Mouse (Mus musculus) induced T-regulatory cell, adult 2 months (primary cell): ENCODE data around the gene Asb6.
A peak's percentile ranks its signal among the peaks of the same experiment; 100 is the strongest.

Source experiments
- DNase-seq: peaks from one replicate; pipeline ENCODE4 v3.0.0-alpha.2; 2012; ENCODE audit warnings: low read depth

The Asb6 gene

DNA sequence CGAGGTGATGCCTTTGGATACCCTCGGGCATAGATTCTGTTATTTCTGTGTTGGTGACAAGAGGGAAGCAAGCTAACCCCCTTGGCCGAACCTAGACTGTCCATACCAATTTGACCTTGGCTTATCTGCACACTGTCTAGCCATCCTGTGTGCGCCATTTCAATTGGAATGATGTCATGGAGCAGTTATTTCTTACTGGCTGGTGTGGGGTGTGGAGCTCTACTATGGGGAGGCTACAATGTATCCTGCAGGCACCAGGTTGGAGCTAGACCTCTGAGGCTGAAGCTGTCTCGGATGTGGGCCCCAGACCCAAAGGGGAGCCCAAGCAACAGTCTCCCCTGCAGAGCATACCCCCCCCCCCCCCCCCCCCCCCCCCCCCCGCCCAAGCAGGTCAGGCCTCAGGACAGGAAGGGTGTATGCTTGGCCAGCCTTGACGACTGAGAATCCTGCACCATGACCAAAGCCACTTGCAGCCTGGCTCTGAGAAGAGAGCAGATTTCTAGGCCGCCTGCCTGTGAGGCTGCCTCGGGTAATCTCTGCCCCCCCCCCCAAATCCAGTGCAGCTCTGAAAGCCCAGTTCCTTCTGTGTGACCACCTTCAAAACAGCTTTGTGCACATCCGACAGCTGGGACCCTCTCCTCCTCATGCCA is 4.4 kb upstream of the Asb6 start, which contains the start of gene Prrx2:
Gene Prrx2, plus strand, starts transcription at position 600 of the 650 bp plus-strand sequence.
- DNase-seq, result no peak

DNA sequence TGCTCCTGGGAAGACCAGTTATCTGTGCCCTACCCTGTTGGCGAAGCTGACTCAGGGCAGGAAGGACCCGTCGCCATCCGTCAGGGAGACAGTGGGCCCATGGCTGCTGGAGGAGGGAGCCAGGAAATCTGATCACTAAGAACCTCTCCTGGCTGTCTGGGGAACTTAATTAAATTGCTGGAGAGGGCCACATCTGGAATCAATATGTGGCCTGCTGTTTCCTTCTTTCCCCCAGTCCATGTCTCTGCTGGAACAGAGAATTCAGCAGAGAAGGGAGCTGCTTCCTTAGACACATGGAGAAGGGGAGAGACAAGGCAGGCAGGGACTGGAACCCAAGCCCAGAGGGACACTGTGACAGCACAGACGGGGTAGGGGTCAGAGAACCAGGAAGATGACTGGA is 3.5 kb upstream of the Asb6 start:
- DNase-seq, result no peak

DNA sequence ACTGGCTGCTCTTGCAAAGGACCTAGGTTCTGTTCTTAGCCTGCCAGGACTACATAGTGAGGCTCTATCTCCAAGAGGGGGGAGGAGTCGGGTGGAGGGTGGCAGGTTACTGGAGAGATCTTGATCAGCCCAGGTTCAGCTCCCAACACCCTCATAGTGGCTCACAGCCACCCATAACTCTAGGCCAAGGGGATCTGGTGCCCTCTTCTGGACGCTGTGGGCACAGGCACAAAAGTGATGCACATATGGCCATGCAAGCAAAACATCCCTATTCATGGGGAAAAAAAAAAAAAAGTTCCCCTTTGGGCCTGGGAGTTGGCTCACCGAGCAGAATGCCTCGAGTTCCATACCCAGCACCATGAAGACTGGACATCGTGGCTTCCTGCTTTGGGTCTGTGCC is 818 bp downstream of the Asb6 start:
- DNase-seq, result peak; percentile 82

DNA sequence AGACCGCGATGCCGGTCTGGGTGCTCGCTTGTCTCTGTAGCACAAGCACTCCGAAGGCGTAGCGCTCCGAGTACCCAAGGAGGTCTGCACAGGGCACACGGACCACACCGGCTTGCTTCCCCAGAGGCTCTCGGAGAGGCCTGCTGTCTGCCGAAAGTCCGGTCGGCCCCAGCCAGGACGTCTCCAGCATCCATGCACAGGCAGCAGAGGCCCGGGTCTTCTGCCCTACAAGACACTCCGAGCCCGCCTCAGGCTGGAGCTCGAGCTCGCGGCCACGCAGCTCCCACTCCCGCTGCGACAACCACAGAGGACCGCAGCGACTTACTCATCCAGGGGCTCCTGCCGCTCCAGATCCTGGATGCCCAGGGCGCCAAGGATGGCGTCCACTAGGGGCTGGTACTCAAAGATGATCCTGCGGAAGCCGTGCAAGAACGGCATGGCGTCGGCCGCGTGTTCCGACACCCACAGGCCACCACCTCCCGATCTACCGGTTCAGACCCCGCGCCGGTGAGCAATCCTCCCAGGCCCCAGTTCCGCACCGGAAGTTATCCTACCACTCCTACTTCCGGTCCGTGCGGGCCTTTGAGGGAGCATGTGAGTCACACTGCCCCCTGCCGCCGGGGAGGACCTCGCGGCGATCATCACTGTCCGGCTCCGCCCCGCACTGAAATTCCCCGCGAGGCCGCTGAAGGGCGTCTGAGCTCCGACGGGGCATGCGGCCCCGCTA is 2.2 kb downstream of the Asb6 start:
- DNase-seq, result peak; percentile 98

DNA sequence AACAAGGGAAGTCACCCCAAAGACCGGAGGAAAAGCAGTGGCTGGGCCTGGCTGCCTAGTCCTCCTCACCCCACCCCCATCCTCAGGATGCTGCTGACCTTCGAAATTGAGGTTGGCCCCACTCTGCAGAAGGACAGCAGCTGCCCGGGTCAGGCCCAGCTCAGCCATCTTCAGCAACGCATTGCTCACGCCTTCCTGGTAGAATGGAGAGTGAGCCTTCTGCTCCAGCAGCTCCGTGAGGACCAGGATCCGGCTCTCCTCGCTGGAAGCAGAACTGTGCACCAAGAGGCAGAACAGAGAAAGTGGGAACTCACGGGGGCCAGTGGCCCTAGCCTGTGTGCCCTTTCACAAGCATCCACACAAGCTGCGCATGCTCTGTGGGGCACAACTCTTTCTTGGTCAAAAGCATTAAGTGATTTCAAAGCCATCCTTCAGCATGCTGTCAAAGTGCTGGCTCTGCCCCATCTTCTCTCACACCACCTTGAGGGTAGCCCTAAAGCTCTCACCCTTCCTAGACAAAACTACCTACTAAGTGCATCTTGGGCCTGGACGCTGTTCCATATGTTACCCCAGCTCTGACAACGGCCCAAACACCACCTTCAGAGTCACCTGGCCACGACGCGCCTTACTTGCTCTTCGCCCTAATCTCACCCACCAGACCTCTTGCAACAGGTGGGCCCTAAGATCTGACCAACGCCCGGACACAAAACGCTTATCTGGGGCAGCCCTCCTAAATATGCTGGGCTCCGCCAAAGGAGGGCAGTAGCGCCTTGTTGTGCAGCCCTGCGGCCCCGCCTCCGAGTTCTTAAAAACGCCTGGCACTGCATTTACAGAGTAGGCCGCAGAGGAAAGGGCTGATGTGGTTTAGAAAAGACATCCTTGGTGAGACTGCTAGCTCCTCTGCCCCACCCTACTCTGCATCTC is 3.0 kb downstream of the Asb6 start:
- DNase-seq, result peak; percentile 88

DNA sequence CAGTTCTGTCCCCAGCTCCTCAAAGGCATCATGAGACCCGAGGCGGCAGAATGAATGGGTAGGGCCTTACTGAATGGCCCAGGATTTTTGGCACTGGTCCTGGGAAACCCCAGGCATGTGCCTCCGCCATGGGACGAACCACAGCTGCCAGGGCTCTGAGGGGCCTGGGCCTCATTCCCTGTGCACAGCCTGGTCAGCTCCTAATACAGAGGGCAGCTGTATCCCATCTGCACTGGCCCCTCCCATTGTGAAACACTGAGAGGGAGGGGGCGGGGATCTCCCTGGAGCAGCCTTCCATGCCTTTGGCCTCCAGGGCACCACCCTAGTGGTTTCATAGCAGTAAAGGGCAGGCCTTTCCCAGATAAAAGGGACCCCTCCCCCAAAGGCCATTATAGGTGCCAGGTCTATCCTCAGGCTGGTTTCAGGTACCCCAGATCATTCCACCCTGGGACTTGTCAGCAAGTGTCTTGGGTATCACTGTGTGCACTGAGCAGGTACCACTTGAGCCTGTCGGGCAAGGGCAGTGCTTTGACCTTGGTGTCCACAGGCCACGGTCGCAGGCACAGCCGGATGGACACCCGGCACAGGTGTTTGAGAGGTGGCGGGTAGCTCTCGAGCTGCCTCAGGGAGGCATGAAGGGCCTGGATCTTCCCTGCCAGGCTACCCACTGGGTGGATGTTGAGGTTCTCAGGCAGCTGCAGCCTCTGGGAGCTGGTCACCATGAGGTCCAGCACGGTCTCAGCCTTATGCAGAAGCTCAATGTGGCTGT is 6.6 kb downstream of the Asb6 start:
- no peak for DNase-seq

DNA sequence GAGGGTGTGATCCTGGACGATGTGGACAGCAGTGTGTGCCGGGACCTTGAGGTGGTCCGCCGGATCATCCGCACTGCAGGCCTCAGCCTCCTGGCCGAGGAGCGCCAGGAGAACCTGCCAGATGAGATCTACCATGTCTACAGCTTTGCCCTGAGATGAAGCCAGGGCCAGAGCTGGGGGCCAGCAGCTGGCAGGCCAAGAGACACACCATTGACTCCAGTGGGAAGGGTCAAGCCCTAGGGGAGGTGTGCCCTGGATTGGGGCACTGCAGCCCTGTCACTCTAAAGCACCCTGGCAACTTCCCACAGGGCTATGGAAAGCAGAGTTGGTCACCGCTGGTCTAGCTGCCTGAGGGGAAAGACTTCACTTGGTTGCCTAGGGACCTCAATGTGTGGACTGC is 7.7 kb downstream of the Asb6 start:
- DNase-seq, result no peak

DNA sequence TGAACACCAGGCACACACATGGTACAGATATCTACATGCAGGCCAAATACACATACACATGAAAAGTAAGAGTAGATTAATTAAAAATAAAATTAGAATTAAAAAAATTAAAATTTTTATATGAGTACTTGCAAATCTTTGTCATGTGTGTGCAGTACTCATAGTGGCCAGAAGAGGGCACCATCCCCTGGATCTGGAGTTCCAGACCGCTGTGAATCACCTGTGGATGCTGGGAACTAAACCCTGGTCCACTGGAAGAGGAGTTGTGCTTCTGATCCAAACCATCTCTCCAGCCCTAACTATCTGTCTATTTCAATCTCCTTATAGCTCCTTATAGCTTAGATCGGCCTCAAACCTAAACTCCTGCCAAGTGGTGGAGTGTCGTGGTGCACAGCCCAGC is 9.1 kb downstream of the Asb6 start:
- DNase-seq, result peak; percentile 60

DNA sequence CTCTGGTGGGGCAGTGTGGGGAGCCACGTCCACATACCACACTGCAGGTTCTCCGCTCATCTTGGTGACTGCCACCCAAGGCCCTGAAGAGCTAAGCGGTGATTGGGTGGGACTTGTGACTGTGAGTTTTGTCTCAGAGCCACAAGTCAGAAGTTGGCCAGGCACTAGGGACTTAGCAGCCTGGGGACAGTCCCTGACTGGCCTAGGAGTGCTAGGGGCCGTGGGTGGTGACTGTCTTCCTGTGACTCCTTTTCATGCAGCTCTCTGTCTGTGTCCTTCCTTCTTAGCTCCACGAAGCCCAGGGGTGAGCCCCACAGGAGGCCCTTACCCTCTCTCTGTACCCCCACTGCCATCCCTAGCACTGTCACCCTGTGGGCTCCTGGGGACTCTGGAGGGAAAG is 10.3 kb downstream of the Asb6 start:
- peak; percentile 27 for DNase-seq

DNA sequence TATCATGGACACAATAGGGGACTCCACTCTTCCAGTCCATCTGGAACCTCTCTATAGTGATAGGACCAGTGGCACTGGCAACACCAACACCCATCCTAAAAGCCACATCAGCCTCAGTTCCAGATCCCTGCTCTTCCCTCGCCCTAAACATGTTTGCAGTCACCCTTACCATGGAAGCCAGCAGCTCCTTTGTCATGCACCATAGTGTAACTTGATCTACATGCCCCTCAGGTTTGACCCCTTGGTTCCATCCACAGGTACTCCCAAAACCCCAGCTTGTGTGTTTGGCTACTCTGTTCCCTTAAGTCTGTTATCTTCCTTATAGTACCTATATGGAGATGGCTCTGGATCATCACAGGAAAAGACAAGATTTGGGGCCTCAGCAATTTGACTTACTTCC is 13.8 kb downstream of the Asb6 start:
- no peak for DNase-seq

DNA sequence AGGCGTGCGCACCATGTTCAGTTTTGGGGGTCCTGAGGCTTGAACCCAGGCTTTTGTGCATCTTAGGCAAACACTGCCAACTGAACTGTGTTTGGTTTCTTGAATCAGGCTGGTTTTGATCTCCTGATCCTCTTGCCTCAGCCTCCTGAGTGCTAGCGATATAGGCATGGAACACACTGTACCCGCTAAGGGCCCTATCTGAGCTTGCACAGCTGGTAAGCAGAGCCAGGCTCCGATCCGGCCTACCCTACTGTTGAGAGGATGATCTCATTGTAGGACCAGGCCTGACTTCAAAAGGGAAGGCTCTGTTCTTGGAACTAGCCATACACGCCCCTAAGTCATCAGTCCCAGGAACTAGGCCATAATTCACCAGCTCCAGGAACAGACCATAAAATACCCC is 19.6 kb downstream of the Asb6 start:
- no peak for DNase-seq

DNA sequence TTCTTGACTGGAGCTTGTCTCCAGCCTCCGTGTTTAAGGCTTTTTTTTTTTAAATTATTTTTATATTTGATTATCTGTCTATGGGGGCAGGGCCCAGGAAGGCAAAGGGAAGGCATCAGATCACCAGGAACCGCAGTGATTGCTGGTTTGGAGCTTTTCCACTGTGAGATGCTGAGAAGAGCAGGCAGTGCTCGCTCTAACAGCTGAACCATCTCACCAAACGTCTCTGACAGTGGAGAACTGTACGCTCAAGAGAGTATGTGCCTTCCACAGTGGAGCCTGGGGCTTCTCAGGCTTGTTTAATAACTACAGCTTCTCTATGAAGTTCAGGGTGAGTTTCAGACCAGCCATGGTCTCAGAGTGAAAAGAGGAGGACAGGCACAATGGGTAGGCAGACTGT is 20.6 kb downstream of the Asb6 start:
- DNase-seq, result no peak

DNA sequence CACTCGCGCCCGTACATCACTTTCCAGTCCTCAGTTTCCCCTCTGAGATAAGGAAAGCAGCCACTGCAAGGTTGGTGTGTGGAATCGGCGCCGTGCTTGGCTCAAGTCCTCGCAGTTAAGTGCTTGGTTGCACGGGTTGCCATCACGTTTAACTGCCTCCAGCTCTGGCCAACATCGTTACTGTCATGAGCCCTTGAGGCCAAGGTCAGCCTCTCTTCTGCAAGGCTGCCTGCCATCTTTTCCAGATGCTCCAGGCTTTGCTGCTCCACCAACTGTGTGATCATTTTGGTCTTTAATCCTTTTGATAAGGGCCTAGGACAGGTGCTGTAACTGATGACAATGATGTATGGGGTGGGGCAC is 21.9 kb downstream of the Asb6 start:
- DNase-seq, result no peak

DNA sequence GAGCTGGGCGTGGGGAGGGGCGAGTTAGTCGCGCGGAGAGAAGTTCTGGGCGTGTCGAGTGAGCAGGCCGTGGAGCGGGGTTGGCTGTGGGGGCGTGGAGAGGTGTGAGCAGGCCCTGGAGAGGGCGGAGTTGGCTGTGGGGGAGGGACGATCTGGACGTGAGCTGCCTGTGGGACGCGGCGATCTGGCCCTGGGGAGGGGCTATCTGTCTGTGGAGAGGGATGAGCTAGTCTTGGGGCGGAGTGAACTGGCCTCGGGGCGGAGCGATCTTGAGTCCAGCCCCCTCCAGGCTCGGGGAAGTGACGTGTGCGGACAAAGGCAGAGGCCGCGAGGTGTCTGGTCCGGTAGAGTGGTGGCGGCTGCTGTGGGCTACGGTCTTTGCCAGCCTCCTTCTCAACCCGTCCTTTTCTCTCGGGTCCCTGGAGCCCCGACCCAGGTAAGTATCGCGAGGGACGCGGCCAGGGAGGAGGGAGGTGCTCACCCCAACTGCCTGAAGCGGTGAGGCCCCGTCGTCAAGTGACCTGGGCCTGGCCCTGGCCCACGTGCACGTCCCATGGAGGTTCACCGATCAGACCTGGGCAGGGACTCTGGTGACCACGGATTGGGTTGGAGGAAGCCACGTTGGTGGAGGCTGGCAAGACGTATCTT is 22.4 kb downstream of the Asb6 start, which contains the start of gene Ntmt1:
Gene Ntmt1, plus strand, starts transcription at position 179 of the 648 bp plus-strand sequence.
- DNase-seq, result peak; percentile 100

DNA sequence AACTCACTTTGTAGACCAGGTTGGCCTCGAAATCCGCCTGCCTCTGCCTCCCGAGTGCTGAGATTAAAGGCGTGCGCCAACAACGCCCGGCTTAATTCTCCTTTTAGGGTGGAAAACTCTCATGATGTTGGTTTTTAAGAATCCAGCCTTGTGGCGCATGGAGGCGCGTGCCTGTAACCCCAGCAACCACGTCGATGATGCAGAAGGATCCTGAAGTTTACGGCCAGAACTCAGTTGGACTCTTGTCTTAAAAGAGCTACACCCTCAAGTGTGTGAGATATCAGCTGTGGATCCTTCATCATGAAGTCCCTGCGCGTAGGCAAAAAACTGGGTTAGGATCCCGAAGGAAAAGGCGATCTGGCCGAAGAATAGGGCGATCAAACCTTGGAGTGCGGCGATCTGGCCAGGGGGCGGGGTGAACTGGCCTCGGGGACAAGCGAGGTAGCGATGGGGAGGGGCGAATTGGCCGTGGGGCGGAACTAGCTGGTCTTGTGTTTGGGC is 22.9 kb downstream of the Asb6 start:
- no peak for DNase-seq

DNA sequence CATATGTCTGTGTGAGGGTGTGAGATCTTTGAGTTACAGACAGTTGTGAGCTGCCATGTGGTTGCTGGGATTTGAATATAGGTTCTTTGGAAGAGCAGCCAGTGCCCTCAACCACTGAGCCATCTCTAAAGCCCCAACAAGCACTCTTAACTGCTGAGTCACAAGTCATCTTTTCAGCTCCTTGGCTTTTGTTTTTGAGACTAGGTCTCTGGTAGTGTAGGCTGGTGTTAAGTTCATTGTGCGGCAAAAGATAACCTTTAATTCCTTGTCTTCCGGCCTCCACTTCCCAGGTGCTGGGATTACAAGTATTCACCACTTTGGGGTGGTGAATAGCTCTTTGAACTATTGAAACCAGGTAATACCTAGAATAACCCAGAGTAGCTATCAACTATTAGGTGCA is 24.1 kb downstream of the Asb6 start:
- no peak for DNase-seq

DNA sequence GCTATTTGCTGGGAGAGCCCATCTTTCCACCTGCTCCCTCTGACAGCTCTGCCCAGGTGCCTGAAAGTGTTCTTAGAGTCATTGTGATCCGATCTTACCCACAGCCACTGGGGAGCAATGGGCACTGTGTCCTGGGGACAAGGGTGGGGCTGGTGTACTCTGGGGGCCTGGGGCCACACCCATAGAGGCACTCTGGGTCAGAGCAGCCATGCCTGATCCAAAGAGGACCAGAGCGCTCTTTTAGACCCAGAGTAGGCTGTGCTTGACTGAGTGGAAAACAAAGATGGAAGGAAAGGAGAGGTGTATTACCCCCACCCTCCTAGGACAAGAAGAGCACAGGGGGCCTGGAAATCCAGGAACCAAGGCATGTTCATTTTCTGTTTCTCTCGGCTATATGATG is 26.5 kb downstream of the Asb6 start, which contains the start of gene 1700001O22Rik:
Gene 1700001O22Rik, minus strand, starts transcription at position 58 of the 400 bp plus-strand sequence.
- no peak for DNase-seq

DNA sequence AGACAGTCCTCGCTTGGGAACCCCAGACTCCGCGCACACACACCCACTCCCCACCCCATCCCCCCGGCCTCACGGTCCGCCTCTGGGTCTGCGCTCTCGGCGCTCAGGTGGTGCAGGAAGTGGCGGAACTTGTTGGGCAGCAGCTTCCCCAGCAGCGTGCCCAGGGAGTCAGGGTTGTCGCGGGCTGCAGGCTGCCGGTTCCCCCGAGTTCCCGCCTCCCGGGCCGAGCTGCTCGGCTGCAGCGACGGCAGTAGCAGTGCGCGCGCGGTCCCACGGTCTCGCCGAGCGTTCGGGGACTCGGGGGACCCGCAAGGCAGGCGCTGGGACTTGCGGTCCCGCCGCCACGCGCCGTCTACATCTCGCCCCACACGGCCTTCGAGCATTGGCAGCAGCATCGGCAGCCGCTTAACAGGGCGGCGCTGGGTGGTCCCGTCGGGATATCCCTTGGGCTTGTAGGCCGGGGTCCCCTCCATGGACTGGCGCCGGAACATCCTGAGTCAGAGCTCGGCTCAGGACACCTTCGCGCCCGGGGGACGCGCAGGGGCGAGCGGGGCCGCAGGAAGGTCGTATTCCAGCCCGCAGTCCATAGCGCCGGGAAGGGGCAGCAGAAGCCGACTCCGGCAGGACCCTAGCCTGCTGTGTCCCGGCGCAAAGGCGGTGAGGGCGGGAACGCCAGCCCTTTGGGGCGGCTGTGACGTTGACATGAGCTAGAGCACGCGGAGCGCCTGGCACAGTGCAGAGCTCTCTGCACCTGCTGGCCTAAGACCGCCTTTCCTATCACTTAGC is 28.9 kb downstream of the Asb6 start:
- DNase-seq, result peak; percentile 62

DNA sequence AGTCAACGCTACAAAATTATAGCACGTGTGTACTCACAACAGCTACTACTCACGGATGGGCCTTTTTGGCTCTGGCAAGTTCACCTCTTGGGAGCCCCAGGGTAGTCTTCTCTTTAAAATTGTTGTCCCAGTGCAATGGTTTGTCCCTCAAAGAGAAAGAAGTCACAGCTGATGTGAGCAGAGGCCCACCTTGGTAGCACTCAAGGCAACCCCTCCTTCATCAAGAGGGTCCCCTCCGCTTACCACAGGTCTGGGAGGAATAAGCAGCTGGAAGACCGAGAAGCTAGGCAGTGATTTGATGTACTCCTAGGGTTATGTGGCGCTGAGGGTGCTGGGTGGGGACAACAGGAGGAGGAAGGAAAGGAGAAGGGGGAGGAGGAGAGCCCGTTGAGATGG is 29.5 kb downstream of the Asb6 start:
- no peak for DNase-seq

DNA sequence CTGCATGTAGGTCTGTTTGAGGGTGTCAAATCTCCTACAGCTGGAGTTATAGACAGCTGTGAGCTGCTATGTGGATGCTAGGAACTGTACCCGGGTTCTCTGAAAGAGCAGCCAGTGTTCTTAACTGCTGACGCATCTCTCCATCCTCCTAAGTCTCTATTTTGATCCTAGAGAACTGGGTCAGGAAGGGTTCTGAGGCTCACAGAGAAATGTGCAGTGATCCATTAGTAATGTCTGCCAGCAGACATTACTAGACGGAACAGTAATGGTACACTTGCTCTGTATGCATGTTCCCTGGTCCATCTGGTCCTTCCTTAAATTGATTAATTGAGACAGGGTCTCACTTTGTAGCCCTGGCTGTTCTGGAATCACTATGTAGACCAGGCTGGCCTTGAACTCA is 30.7 kb downstream of the Asb6 start:
- DNase-seq, result no peak
